Mouse (Mus musculus) lung, postnatal 0 days (tissue): ENCODE results near the gene Abhd12b.

Source experiments
- CTCF ChIP-seq: IDR thresholded peaks from 2 replicates; pipeline ENCODE4 v1.5.1; 2016; ENCODE audit warnings: antibody characterized with exemption, mild to moderate bottlenecking
- EP300 ChIP-seq: IDR thresholded peaks from 2 replicates; pipeline ENCODE4 v1.6.1; 2016; ENCODE audit warnings: antibody characterized with exemption, mild to moderate bottlenecking, control low read depth

GRCm38 (mm10) chr12:70110375-70111116 is 43.4 kb upstream of the Abhd12b start:
- TF ChIP-seq CTCF (no peak), EP300 (no peak)
